Mouse (Mus musculus): Measurements from ENCODE around the gene Canx.

DNA sequence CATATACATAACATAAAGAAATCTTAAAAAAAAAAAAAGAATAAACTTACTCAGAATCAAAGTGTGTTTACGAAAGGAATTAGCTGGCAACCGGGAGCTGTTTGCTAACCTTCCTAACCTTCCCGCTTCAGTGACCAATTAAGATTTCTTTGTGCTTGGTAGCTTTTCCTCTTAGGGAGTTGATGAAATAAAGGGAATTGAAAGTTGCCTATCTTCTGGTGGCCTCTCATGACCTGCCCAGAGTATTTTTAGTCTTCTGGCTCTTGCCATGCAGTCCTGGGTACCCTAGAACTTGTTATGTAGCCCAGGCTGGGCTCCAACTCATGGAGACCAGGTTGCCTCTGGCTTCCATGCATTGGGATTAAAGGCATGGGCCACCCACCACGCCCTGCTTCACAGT is 20.0 kb upstream of the Canx start:
- no peak for TF ChIP-seq CTCF (IDR thresholded peaks at IDR 0.05; ENCODE audit: low read depth)
- TF ChIP-seq EP300 (optimal IDR thresholded peaks at IDR 0.05), result no peak

Data from stomach, postnatal 0 days (tissue).